In the genomic region with DNA sequence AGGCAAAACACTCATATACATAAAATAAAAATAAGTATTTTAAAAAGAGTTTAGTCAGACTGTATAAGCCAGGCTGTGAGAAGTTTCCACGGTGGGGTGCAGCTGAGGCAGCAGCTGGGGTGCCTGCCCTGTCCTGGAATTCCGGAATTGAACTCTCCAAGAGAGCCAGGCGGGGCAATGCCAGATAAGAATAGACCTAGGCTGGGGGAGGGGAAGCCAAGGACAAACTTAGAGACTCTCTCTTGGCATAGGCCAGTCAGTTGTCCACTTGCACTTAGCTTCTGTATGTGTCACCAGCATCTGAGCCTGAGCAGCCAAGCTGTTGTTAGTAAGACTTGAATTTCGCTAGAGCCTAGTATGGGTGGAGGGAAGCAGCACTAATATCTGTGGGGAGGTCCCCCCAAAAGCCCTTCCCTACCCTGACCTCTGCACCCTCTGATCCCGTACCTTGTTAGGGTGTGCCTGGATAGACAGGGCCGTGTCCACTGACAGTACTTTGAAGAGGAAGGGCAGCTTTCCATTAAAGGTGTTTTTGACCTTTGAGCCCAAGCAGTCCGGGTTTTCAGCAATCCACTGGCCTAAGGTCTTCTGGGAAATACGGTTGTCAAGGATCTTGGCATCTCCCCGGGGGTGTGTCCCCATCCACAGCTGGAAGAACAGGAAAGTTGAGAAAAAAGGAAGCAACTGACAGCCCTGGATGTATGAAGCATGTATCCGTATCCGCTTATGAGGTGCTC, we compare ENCODE assay signal across 12 mouse cellular contexts. TPM values are rescaled to one million over a fixed set of nuclear protein-coding genes. Genes with fewer than 3 reads are reported as not detected.
DNase-seq lines count a peak whose midpoint lies in the region; ATAC-seq and TF ChIP-seq lines count a peak whose summit lies in the region.
"Had no signal": no experiment of that assay in that cellular context is flagged by ENCODE, and none has a peak within 500 bp of the region (broad histone marks: within the 10 kb centered on the region; RNA-seq: fewer than 3 reads in every experiment).

No protein-coding gene starts in this region.

- peak overlapping the region; percentile 88 for H3K27ac ChIP-seq in heart, embryonic 15.5 days
- no peak overlapping the region for H3K27ac ChIP-seq in hindbrain, embryonic 16.5 days (ENCODE audit: low read depth, low read length)
- H3K27ac ChIP-seq: hindbrain, embryonic 14.5 days; neural tube, embryonic 13.5 days had no signal

- no peak overlapping the region for H3K4me3 ChIP-seq in heart, embryonic 15.5 days
- no peak overlapping the region for H3K4me3 ChIP-seq in lung, adult 2 months (replicated peaks; ENCODE audit: extremely low read depth, low read depth, low read length)
- no peak overlapping the region for H3K4me3 ChIP-seq in hindbrain, embryonic 16.5 days (ENCODE audit: low read length)
- H3K4me3 ChIP-seq: neural tube, embryonic 13.5 days had no signal

- peak; percentile 79 for ATAC-seq in heart, embryonic 15.5 days (replicated peaks; ENCODE audit: insufficient number of reproducible peaks, insufficient read depth, low FRiP score, low read depth)
- no peak for ATAC-seq in hindbrain, embryonic 16.5 days

- peak overlapping the region; percentile 38 for H3K4me2 ChIP-seq in heart, embryonic 15.5 days
- H3K4me2 ChIP-seq in hindbrain, embryonic 16.5 days (ENCODE audit: low read length), result no peak overlapping the region
- H3K4me2 ChIP-seq: hindbrain, embryonic 14.5 days; neural tube, embryonic 13.5 days had no signal

- peaks cover 38% of the 10 kb centered on the region for H3K4me1 ChIP-seq in heart, embryonic 15.5 days (replicated peaks)
- H3K4me1 ChIP-seq in lung, adult 2 months (ENCODE audit: control insufficient read depth, insufficient read depth, low read length), result peaks cover 2% of the 10 kb centered on the region; the same call in 1 of the 2 replicates
- H3K4me1 ChIP-seq in hindbrain, embryonic 16.5 days (ENCODE audit: control insufficient read depth, insufficient read depth, low read depth, low read length), result peaks cover 14% of the 10 kb centered on the region

- peak; percentile 62 for DNase-seq in gastrocnemius, postnatal 25 days
- DNase-seq in gastrocnemius, postnatal 14 days, result no peak
- peak; percentile 49 for DNase-seq in adrenal gland, postnatal 25 days
- DNase-seq in lung, adult 2 months, result peak; percentile 29
- DNase-seq in cerebellum, adult 11 months, result no peak
- no peak for DNase-seq in MN1 (ENCODE audit: low spot score)
- DNase-seq: spleen, adult 18-20 months had no signal

- peaks cover 40% of the 10 kb centered on the region for H3K36me3 ChIP-seq in heart, embryonic 15.5 days
- peaks cover 14% of the 10 kb centered on the region; the same call in 1 of the 2 replicates for H3K36me3 ChIP-seq in hindbrain, embryonic 16.5 days (ENCODE audit: control insufficient read depth, insufficient read depth, low read length)

- 59% methylated on average over 11 of the region's 11 CpGs for WGBS in heart, embryonic 15.5 days
- WGBS in lung, adult 2 months, result 72% methylated on average over 11 of the region's 11 CpGs
- WGBS in hindbrain, embryonic 16.5 days, result 93% methylated on average over 11 of the region's 11 CpGs

- no peak overlapping the region for H3K9ac ChIP-seq in heart, embryonic 15.5 days
- no peak overlapping the region for H3K9ac ChIP-seq in hindbrain, embryonic 16.5 days (ENCODE audit: low read depth, low read length)
- H3K9ac ChIP-seq: hindbrain, embryonic 14.5 days; neural tube, embryonic 13.5 days had no signal

- no peak for TF ChIP-seq CTCF in lung, adult 2 months (IDR thresholded peaks at IDR 0.05; ENCODE audit: insufficient read depth, low read length)

- no peaks in the 10 kb centered on the region for H3K9me3 ChIP-seq in heart, embryonic 15.5 days (replicated peaks)
- no peaks in the 10 kb centered on the region for H3K9me3 ChIP-seq in hindbrain, embryonic 16.5 days (ENCODE audit: control insufficient read depth, low read length)
- H3K9me3 ChIP-seq: neural tube, embryonic 13.5 days had no signal

- TF ChIP-seq POLR2A in lung, adult 2 months (IDR thresholded peaks at IDR 0.05; ENCODE audit: borderline replicate concordance, extremely low read depth, low read depth, low read length), result no peak

- H3K27me3 ChIP-seq in heart, embryonic 15.5 days, result no peaks in the 10 kb centered on the region
- H3K27me3 ChIP-seq in hindbrain, embryonic 16.5 days (replicated peaks; ENCODE audit: control insufficient read depth, insufficient read depth, low read length), result no peaks in the 10 kb centered on the region
- H3K27me3 ChIP-seq: CH12.LX; neural tube, embryonic 13.5 days had no signal

- intact Hi-C loops in gastrocnemius, postnatal 14 days (cut with DNase I; ENCODE audit: low total_unique reads), result no loop called here

RNA-seq across cellular contexts. Expression of a gene that starts 2.3 kb away (rescaled TPM):
- 10 to 100 TPM; 75.1 to 87.6 TPM for total RNA-seq in gastrocnemius, postnatal 25 days (2021)
- total RNA-seq in gastrocnemius, postnatal 14 days (2021), result 10 to 100 TPM; 69.8 to 87.0 TPM
- total RNA-seq in adrenal gland, postnatal 25 days (2021), result 37.2 and 46.9 TPM in 2 replicates
- 75.2 and 80.6 TPM in 2 replicates for polyA plus RNA-seq in heart, embryonic 15.5 days (2015; fragmentation: Nextera tagmentation; extraction: Ambion mirVana)
- polyA plus RNA-seq in lung, adult 2 months (2012; rRNA removed), result 18.1 and 28.4 TPM in 2 replicates
- polyA plus RNA-seq in hindbrain, embryonic 16.5 days (2015; fragmentation: Nextera tagmentation; extraction: Ambion mirVana), result 75.3 and 80.5 TPM in 2 replicates

RNA-seq across cellular contexts. Expression of a gene that starts 10.4 kb away (rescaled TPM):
- total RNA-seq in gastrocnemius, postnatal 25 days (2021), result 10 to 100 TPM; 31.3 to 36.9 TPM
- 10 to 100 TPM; 44.2 to 45.0 TPM for total RNA-seq in gastrocnemius, postnatal 14 days (2021)
- 54.6 and 67.0 TPM in 2 replicates for total RNA-seq in adrenal gland, postnatal 25 days (2021)
- polyA plus RNA-seq in heart, embryonic 15.5 days (2015; fragmentation: Nextera tagmentation; extraction: Ambion mirVana), result 47.3 and 56.0 TPM in 2 replicates
- 83.0 and 103 TPM in 2 replicates for polyA plus RNA-seq in lung, adult 2 months (2012; rRNA removed)
- polyA plus RNA-seq in hindbrain, embryonic 16.5 days (2015; fragmentation: Nextera tagmentation; extraction: Ambion mirVana), result 49.4 and 50.1 TPM in 2 replicates

RNA-seq across cellular contexts. Expression of a gene that starts 13.0 kb away (rescaled TPM):
- total RNA-seq in gastrocnemius, postnatal 25 days (2021), result 1 to 10 TPM; 3.3 to 5.6 TPM
- total RNA-seq in gastrocnemius, postnatal 14 days (2021), result 1 to 10 TPM; 4.5 to 6.1 TPM
- 25.2 and 29.2 TPM in 2 replicates for total RNA-seq in adrenal gland, postnatal 25 days (2021)
- polyA plus RNA-seq in heart, embryonic 15.5 days (2015; fragmentation: Nextera tagmentation; extraction: Ambion mirVana), result 10.6 and 15.1 TPM in 2 replicates
- 9.5 and 16.9 TPM in 2 replicates for polyA plus RNA-seq in lung, adult 2 months (2012; rRNA removed)
- polyA plus RNA-seq in hindbrain, embryonic 16.5 days (2015; fragmentation: Nextera tagmentation; extraction: Ambion mirVana), result 23.6 and 24.4 TPM in 2 replicates

RNA-seq across cellular contexts. Expression of a gene that starts 29.2 kb away (rescaled TPM):
- 1,000 to 10,000 TPM; 1,447 to 1,511 TPM for total RNA-seq in gastrocnemius, postnatal 25 days (2021)
- total RNA-seq in gastrocnemius, postnatal 14 days (2021), result 1,000 to 10,000 TPM; 1,175 to 1,382 TPM
- 410 and 447 TPM in 2 replicates for total RNA-seq in adrenal gland, postnatal 25 days (2021)
- polyA plus RNA-seq in heart, embryonic 15.5 days (2015; fragmentation: Nextera tagmentation; extraction: Ambion mirVana), result 1,248 and 1,820 TPM in 2 replicates
- polyA plus RNA-seq in lung, adult 2 months (2012; rRNA removed), result 166 and 181 TPM in 2 replicates
- 890 and 1,047 TPM in 2 replicates for polyA plus RNA-seq in hindbrain, embryonic 16.5 days (2015; fragmentation: Nextera tagmentation; extraction: Ambion mirVana)

RNA-seq across cellular contexts. Expression of a gene that starts 39.0 kb away (rescaled TPM):
- 1 to 10 TPM; 3.8 to 4.0 TPM for total RNA-seq in gastrocnemius, postnatal 25 days (2021)
- 1 to 10 TPM; 3.4 to 4.3 TPM for total RNA-seq in gastrocnemius, postnatal 14 days (2021)
- 18.3 and 27.5 TPM in 2 replicates for total RNA-seq in adrenal gland, postnatal 25 days (2021)
- polyA plus RNA-seq in heart, embryonic 15.5 days (2015; fragmentation: Nextera tagmentation; extraction: Ambion mirVana), result 14.3 and 21.3 TPM in 2 replicates
- 23.2 and 34.2 TPM in 2 replicates for polyA plus RNA-seq in lung, adult 2 months (2012; rRNA removed)
- 32.0 and 33.9 TPM in 2 replicates for polyA plus RNA-seq in hindbrain, embryonic 16.5 days (2015; fragmentation: Nextera tagmentation; extraction: Ambion mirVana)

Comparison
In these comparisons a context has a peak if more than half of its experiments do, and no peak if none do; other contexts are left out.
1. DNase-seq: peak in gastrocnemius, postnatal 25 days (single experiment), adrenal gland, postnatal 25 days (single experiment) and lung, adult 2 months (single experiment); none in gastrocnemius, postnatal 14 days (single experiment), cerebellum, adult 11 months (single experiment) and MN1 (single experiment).